Comparison of ENCODE assay signal across 26 mouse cellular contexts in the genomic region with DNA sequence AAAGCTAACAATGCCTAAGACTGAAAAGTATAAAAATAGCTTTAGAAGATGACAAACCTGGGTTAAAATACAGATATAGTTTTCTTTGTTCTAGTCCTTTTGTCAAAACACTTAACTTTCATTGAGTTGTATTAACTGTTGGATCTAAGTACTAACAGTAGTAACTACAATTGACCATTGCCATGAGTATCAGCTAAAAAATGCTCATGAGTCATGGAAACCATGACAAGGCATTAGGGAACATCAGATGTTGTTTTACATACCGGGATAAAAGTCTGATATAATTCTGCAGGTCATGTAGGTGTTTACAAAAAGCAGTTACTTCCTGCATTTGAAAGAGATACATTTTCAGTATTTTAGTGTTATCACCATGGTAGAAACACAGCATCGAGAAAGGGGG.
"Had no signal": no experiment of that assay in that cellular context is flagged by ENCODE, and none has a peak within 500 bp of the region (broad histone marks: within the 10 kb centered on the region; RNA-seq: fewer than 3 reads in every experiment).

No protein-coding gene starts in this region.

- DNase-seq: gastrocnemius, postnatal 14 days; gastrocnemius, postnatal 36 days; heart, adult 11 months; heart, adult 2 months; heart, postnatal 10 days; heart, postnatal 4 days; kidney, adult 11 months; kidney, adult 2 months; kidney, adult 9 months; kidney, postnatal 14 days; kidney, postnatal 36 days; layer of hippocampus, adult 9-11 months; layer of hippocampus, postnatal 36 days; left cerebral cortex, postnatal 4 days had no signal

- H3K27me3 ChIP-seq: heart, embryonic 12.5 days; hindbrain, embryonic 12.5 days; hindbrain, embryonic 15.5 days; kidney, embryonic 15.5 days; limb, embryonic 13.5 days; limb, embryonic 15.5 days; liver, embryonic 12.5 days had no signal

- ATAC-seq: hindbrain, postnatal 0 days; intestine, embryonic 16.5 days; liver, embryonic 12.5 days had no signal

- H3K4me1 ChIP-seq: heart, embryonic 12.5 days; hindbrain, embryonic 10.5 days; kidney, embryonic 15.5 days; limb, embryonic 15.5 days; liver, embryonic 12.5 days had no signal

- H3K9me3 ChIP-seq: hindbrain, embryonic 12.5 days; hindbrain, embryonic 15.5 days; kidney, embryonic 15.5 days; limb, embryonic 15.5 days had no signal

- H3K27ac ChIP-seq: heart, adult 2 months; hindbrain, embryonic 10.5 days; hindbrain, embryonic 12.5 days; hindbrain, embryonic 15.5 days; hindbrain, postnatal 0 days; kidney, embryonic 15.5 days; kidney, postnatal 0 days; limb, embryonic 13.5 days; limb, embryonic 15.5 days; liver, embryonic 12.5 days; liver, embryonic 14.5 days had no signal

- H3K4me2 ChIP-seq: heart, embryonic 12.5 days; hindbrain, embryonic 12.5 days; hindbrain, embryonic 15.5 days; kidney, embryonic 15.5 days; limb, embryonic 13.5 days; limb, embryonic 15.5 days; liver, embryonic 12.5 days had no signal

- H3K4me3 ChIP-seq: heart, adult 2 months; heart, embryonic 12.5 days; hindbrain, embryonic 10.5 days; hindbrain, embryonic 12.5 days; hindbrain, embryonic 15.5 days; kidney, embryonic 15.5 days; limb, embryonic 13.5 days; limb, embryonic 15.5 days; liver, embryonic 12.5 days had no signal

- H3K9ac ChIP-seq: heart, embryonic 12.5 days; hindbrain, embryonic 12.5 days; hindbrain, embryonic 15.5 days; kidney, embryonic 15.5 days; limb, embryonic 13.5 days; limb, embryonic 15.5 days; liver, embryonic 12.5 days; liver, embryonic 14.5 days had no signal

- H3K36me3 ChIP-seq: heart, embryonic 12.5 days; hindbrain, embryonic 10.5 days; hindbrain, embryonic 12.5 days; hindbrain, embryonic 15.5 days; kidney, embryonic 15.5 days; limb, embryonic 13.5 days; limb, embryonic 15.5 days; liver, embryonic 12.5 days had no signal
